Mouse (Mus musculus) testis, adult 2 months (tissue): ENCODE measurements around the gene Fes.

Experiments used
- CTCF ChIP-seq: fragments of 200-500 bp; IDR thresholded peaks from 2 replicates; pipeline ENCODE4 v1.5.1; 2012; ENCODE audit warnings: low read depth, mild to moderate bottlenecking, inconsistent platforms, low read length, moderate library complexity; ENCODE audit not compliant: control insufficient read depth, insufficient read depth, insufficient replicate concordance
- POLR2A ChIP-seq: fragments of 200-500 bp; IDR thresholded peaks from 2 replicates; pipeline ENCODE4 v1.6.1; 2012; ENCODE audit warnings: low read depth, mild to moderate bottlenecking, inconsistent platforms, low read length, moderate library complexity; ENCODE audit not compliant: control insufficient read depth

DNA sequence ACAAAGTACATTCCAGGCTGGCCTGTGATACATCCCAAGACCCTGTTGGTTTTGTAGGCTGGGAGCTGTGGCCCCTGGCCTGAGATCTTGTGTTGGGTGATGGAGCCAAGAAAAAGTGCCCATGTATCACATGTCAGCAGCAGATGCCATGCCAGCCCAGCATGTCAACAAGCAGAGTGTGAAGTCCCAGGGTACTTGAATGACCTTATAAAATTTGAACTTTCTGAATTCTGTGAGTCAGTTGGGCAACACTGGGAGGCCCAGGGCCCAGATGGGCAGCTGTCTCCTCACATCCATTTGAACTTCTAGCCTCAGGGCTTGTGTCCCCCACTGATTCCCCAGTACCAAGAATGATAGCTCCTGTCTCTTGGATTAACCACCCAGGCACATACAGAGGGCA, 29.9 kb upstream of the Fes start:
- TF ChIP-seq POLR2A (no peak), CTCF (no peak)
